8 mouse cellular contexts compared by ENCODE assay signal in the genomic region with DNA sequence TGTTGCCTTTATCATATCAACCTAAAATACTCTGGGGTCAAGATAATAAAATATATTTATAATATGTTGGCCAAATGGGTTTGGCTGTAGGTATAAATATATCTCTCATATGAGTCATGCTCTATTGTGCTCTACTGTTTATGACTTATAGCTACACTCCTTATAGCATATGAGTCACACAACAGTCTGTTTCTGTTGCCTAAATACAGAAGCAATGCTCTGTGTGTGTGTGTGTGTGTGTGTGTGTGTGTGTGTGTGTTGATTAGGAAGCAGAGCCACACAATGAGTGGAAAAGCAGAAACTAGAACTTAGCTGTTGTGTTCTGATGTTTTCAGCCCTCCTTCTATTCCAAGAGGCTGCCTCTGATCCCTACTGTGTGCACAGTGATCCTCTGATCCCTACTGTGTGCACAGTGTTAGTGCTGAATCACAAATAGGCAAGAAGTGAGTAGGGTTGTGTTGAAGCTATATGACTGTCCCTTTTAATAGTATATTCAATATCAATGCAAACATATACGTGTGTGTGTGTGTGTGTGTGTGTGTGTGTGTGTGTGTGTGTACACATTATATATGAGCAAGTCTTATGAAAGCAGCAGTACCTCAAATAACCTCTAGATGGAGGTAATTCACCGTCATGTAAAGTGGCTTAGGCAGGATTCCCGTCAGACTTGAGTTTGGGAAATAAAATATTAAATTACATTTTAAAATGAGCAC. TPM values are rescaled to one million over a fixed set of nuclear protein-coding genes. Genes with fewer than 3 reads are reported as not detected.
A peak's percentile ranks its signal among the peaks of the same experiment; 100 is the strongest.
DNase-seq lines count a peak whose midpoint lies in the region; ATAC-seq and TF ChIP-seq lines count a peak whose summit lies in the region.

No protein-coding gene starts in this region.

- H3K4me2 ChIP-seq in forebrain, embryonic 12.5 days, result no peak overlapping the region
- H3K4me2 ChIP-seq in forebrain, embryonic 15.5 days (replicated peaks), result no peak overlapping the region
- H3K4me2 ChIP-seq in liver, postnatal 0 days (ENCODE audit: low read depth, low read length), result no peak overlapping the region
- H3K4me2 ChIP-seq in liver, embryonic 12.5 days, result no peak overlapping the region

- H3K36me3 ChIP-seq in forebrain, embryonic 12.5 days (replicated peaks), result no peaks in the 10 kb centered on the region
- H3K36me3 ChIP-seq in forebrain, embryonic 15.5 days, result no peaks in the 10 kb centered on the region
- no peaks in the 10 kb centered on the region for H3K36me3 ChIP-seq in liver, postnatal 0 days (replicated peaks; ENCODE audit: insufficient read depth, low read length)
- H3K36me3 ChIP-seq in liver, embryonic 12.5 days, result no peaks in the 10 kb centered on the region
- no peaks in the 10 kb centered on the region for H3K36me3 ChIP-seq in macrophage (ENCODE audit: inconsistent target)

- no peak overlapping the region for H3K9ac ChIP-seq in forebrain, embryonic 12.5 days
- no peak overlapping the region for H3K9ac ChIP-seq in forebrain, embryonic 15.5 days (replicated peaks)
- H3K9ac ChIP-seq in liver, postnatal 0 days (replicated peaks), result no peak overlapping the region
- no peak overlapping the region for H3K9ac ChIP-seq in liver, embryonic 12.5 days

- WGBS in forebrain, embryonic 12.5 days, result 24% methylated on average over 3 of the region's 3 CpGs
- 23% methylated on average over 3 of the region's 3 CpGs for WGBS in forebrain, embryonic 15.5 days
- WGBS in liver, postnatal 0 days (ENCODE audit: insufficient replicate concordance), result 20% methylated on average over 3 of the region's 3 CpGs
- WGBS in liver, embryonic 12.5 days (ENCODE audit: insufficient replicate concordance), result 21% methylated on average over 3 of the region's 3 CpGs
- 56% methylated on average over 3 of the region's 3 CpGs for WGBS in macrophage (ENCODE audit: missing documents)

- H3K4me1 ChIP-seq in forebrain, embryonic 12.5 days, result no peaks in the 10 kb centered on the region
- no peaks in the 10 kb centered on the region for H3K4me1 ChIP-seq in forebrain, embryonic 15.5 days
- no peaks in the 10 kb centered on the region for H3K4me1 ChIP-seq in liver, postnatal 0 days (ENCODE audit: insufficient read depth)
- no peaks in the 10 kb centered on the region; the same call in 1 of the 2 replicates for H3K4me1 ChIP-seq in liver, embryonic 12.5 days

- no peaks in the 10 kb centered on the region for H3K79me2 ChIP-seq in macrophage (ENCODE audit: inconsistent target)

- H3K4me3 ChIP-seq in forebrain, embryonic 12.5 days (replicated peaks), result no peak overlapping the region
- H3K4me3 ChIP-seq in forebrain, embryonic 15.5 days, result no peak overlapping the region
- no peak overlapping the region for H3K4me3 ChIP-seq in liver, postnatal 0 days (ENCODE audit: low read depth, low read length)
- H3K4me3 ChIP-seq in liver, embryonic 12.5 days, result no peak overlapping the region
- H3K4me3 ChIP-seq in macrophage (ENCODE audit: inconsistent target), result no peak overlapping the region

- 0 out of 2 replicates have a peak, but pooled peaks cover 3% of the 10 kb centered on the region for H3K27me3 ChIP-seq in forebrain, embryonic 12.5 days
- no peaks in the 10 kb centered on the region for H3K27me3 ChIP-seq in forebrain, embryonic 15.5 days
- H3K27me3 ChIP-seq in liver, postnatal 0 days (ENCODE audit: insufficient read depth, low read length), result no peaks in the 10 kb centered on the region
- no peaks in the 10 kb centered on the region for H3K27me3 ChIP-seq in liver, embryonic 12.5 days (replicated peaks)

- H3K27ac ChIP-seq in forebrain, embryonic 12.5 days, result no peak overlapping the region
- no peak overlapping the region for H3K27ac ChIP-seq in forebrain, embryonic 15.5 days (replicated peaks)
- H3K27ac ChIP-seq in liver, postnatal 0 days (ENCODE audit: low read depth), result no peak overlapping the region
- H3K27ac ChIP-seq in liver, embryonic 12.5 days, result no peak overlapping the region
- H3K27ac ChIP-seq in macrophage, result peak overlapping the region; percentile 68

- no peaks in the 10 kb centered on the region for H3K9me3 ChIP-seq in forebrain, embryonic 12.5 days
- no peaks in the 10 kb centered on the region for H3K9me3 ChIP-seq in forebrain, embryonic 15.5 days
- no peaks in the 10 kb centered on the region for H3K9me3 ChIP-seq in liver, postnatal 0 days (ENCODE audit: low read length)
- no peaks in the 10 kb centered on the region for H3K9me3 ChIP-seq in liver, embryonic 12.5 days (replicated peaks)

- DNase-seq in liver, postnatal 0 days, result no peak
- peak; percentile 45 for DNase-seq in c-Kit-positive CD71-positive TER-119-negative erythroid progenitor cells, embryonic 14.5 days (ENCODE audit: low read depth)
- no peak for DNase-seq in adrenal gland, postnatal 4 days (ENCODE audit: low spot score in 2 of 2)
- DNase-seq in adrenal gland, postnatal 10 days, result no peak

- peak; percentile 67 for TF ChIP-seq CTCF in liver, postnatal 0 days (IDR thresholded peaks at IDR 0.05; ENCODE audit: low read depth)

- TF ChIP-seq EP300 in liver, postnatal 0 days (IDR thresholded peaks at IDR 0.05; ENCODE audit: low read depth), result no peak

- ATAC-seq in forebrain, embryonic 12.5 days (ENCODE audit: low FRiP score), result peak; percentile 23; the same call in 1 of the 2 replicates
- ATAC-seq in forebrain, embryonic 15.5 days (replicated peaks), result no peak
- no peak for ATAC-seq in liver, postnatal 0 days
- ATAC-seq in liver, embryonic 12.5 days, result no peak

RNA-seq across cellular contexts. Expression of a gene that starts 51.3 kb away (rescaled TPM):
- polyA plus RNA-seq in forebrain, embryonic 12.5 days (2016; fragmentation: Nextera tagmentation; extraction: Ambion mirVana), result 3.5 and 3.9 TPM in 2 replicates
- 3.5 and 4.2 TPM in 2 replicates for polyA plus RNA-seq in forebrain, embryonic 15.5 days (2015; fragmentation: Nextera tagmentation; extraction: Ambion mirVana)
- polyA plus RNA-seq in liver, postnatal 0 days (2015; fragmentation: Nextera tagmentation; extraction: Ambion mirVana), result 0.14 and 0.20 TPM in 2 replicates
- 2.6 and 3.7 TPM in 2 replicates for polyA plus RNA-seq in liver, embryonic 12.5 days (2016; fragmentation: Nextera tagmentation; extraction: Ambion mirVana)
- 1 to 10 TPM in 2 of 26 experiments, under 1 TPM in 3, not detected in 21; 0.12 to 6.6 (median 0.60) TPM for total RNA-seq in macrophage (2018; cell fraction: chromatin; rRNA removed)
- under 1 TPM in 23 of 26 experiments, not detected in 3; 0.03 to 0.24 (median 0.06) TPM for total RNA-seq in macrophage (2018; cell fraction: cytosol; rRNA removed)
- under 1 TPM in 8 of 26 experiments, not detected in 18; 0.12 to 0.75 (median 0.17) TPM for total RNA-seq in macrophage (2018; cell fraction: nucleus; rRNA removed)
- 0.06 to 0.30 TPM in 2 of 3 replicates, not detected in the other for polyA plus RNA-seq in macrophage (2018)
- 10 to 100 TPM; 39.7 to 41.3 TPM for total RNA-seq in adrenal gland, postnatal 4 days (2021)
- 10 to 100 TPM; 21.3 to 27.9 TPM for total RNA-seq in adrenal gland, postnatal 10 days (2021)

RNA-seq across cellular contexts. Expression of a gene that starts 51.9 kb away (rescaled TPM):
- polyA plus RNA-seq in forebrain, embryonic 12.5 days (2016; fragmentation: Nextera tagmentation; extraction: Ambion mirVana), result 5.3 and 5.4 TPM in 2 replicates
- polyA plus RNA-seq in forebrain, embryonic 15.5 days (2015; fragmentation: Nextera tagmentation; extraction: Ambion mirVana), result 4.4 and 5.9 TPM in 2 replicates
- polyA plus RNA-seq in liver, postnatal 0 days (2015; fragmentation: Nextera tagmentation; extraction: Ambion mirVana), result 11.2 TPM in 2 replicates
- 4.9 and 5.1 TPM in 2 replicates for polyA plus RNA-seq in liver, embryonic 12.5 days (2016; fragmentation: Nextera tagmentation; extraction: Ambion mirVana)
- 10 to 100 TPM in 11 of 26 experiments, 1 to 10 TPM in 15; 5.2 to 18.1 (median 7.5) TPM for total RNA-seq in macrophage (2018; cell fraction: chromatin; rRNA removed)
- 1 to 10 TPM; 3.0 to 6.0 (median 4.2) TPM for total RNA-seq in macrophage (2018; cell fraction: cytosol; rRNA removed)
- 10 to 100 TPM in 4 of 26 experiments, 1 to 10 TPM in 22; 2.1 to 14.0 (median 6.5) TPM for total RNA-seq in macrophage (2018; cell fraction: nucleus; rRNA removed)
- 3.9 to 8.2 TPM (median 6.8 TPM) in 3 replicates for polyA plus RNA-seq in macrophage (2018)
- 100 to 1,000 TPM; 276 to 287 TPM for total RNA-seq in adrenal gland, postnatal 4 days (2021)
- 100 to 1,000 TPM; 114 to 156 TPM for total RNA-seq in adrenal gland, postnatal 10 days (2021)
